Mouse (Mus musculus): ENCODE results near the gene Parp2. TPM values are rescaled to one million over a fixed set of nuclear protein-coding genes. Genes with fewer than 3 reads are reported as not detected.

Parp2 gene
- polyA plus RNA-seq, 1 experiment from 2014 or later = 65.6 TPM

Other genes starting within 250 kb of the Parp2 start
- not detected in 2 replicates for gene Olfr744, start 193.0 kb upstream of the Parp2 start, polyA plus RNA-seq (2015; fragmentation: Nextera tagmentation; extraction: Ambion mirVana)
- gene Olfr745, start 168.5 kb upstream of the Parp2 start, polyA plus RNA-seq (2015; fragmentation: Nextera tagmentation; extraction: Ambion mirVana) = not detected in 2 replicates
- not detected in 2 replicates for gene Olfr746, start 160.8 kb upstream of the Parp2 start, polyA plus RNA-seq (2015; fragmentation: Nextera tagmentation; extraction: Ambion mirVana)
- gene Olfr747, start 114.6 kb upstream of the Parp2 start, polyA plus RNA-seq (2015; fragmentation: Nextera tagmentation; extraction: Ambion mirVana) = not detected in 2 replicates
- not detected in 2 replicates for gene Olfr748, start 100.5 kb upstream of the Parp2 start, polyA plus RNA-seq (2015; fragmentation: Nextera tagmentation; extraction: Ambion mirVana)
- gene Olfr749, start 62.7 kb upstream of the Parp2 start, polyA plus RNA-seq (2015; fragmentation: Nextera tagmentation; extraction: Ambion mirVana) = not detected in 2 replicates
- 74.4 and 78.5 TPM in 2 replicates for gene Ttc5, start 22.3 kb upstream of the Parp2 start, polyA plus RNA-seq (2015; fragmentation: Nextera tagmentation; extraction: Ambion mirVana)
- not detected in 2 replicates for gene Ccnb1ip1, start 109 bp upstream of the Parp2 start, polyA plus RNA-seq (2015; fragmentation: Nextera tagmentation; extraction: Ambion mirVana)
- gene Tep1, start 62.7 kb downstream of the Parp2 start, polyA plus RNA-seq (2015; fragmentation: Nextera tagmentation; extraction: Ambion mirVana) = 6.2 and 8.5 TPM in 2 replicates
- 0.19 TPM in 2 replicates for gene Klhl33, start 89.7 kb downstream of the Parp2 start, polyA plus RNA-seq (2015; fragmentation: Nextera tagmentation; extraction: Ambion mirVana)
- 166 and 173 TPM in 2 replicates for gene Osgep, start 117.1 kb downstream of the Parp2 start, polyA plus RNA-seq (2015; fragmentation: Nextera tagmentation; extraction: Ambion mirVana)
- gene Apex1, start 117.1 kb downstream of the Parp2 start, polyA plus RNA-seq (2015; fragmentation: Nextera tagmentation; extraction: Ambion mirVana) = 301 and 306 TPM in 2 replicates
- gene Pip4p1, start 123.0 kb downstream of the Parp2 start, polyA plus RNA-seq (2015; fragmentation: Nextera tagmentation; extraction: Ambion mirVana) = 49.5 and 53.9 TPM in 2 replicates
- gene Pnp, start 123.2 kb downstream of the Parp2 start, polyA plus RNA-seq (2015; fragmentation: Nextera tagmentation; extraction: Ambion mirVana) = 74.3 and 78.6 TPM in 2 replicates
- not detected in 2 replicates for gene Gm49342, start 136.7 kb downstream of the Parp2 start, polyA plus RNA-seq (2015; fragmentation: Nextera tagmentation; extraction: Ambion mirVana)
- gene Pnp2, start 148.2 kb downstream of the Parp2 start, polyA plus RNA-seq (2015; fragmentation: Nextera tagmentation; extraction: Ambion mirVana) = 0.62 and 1.0 TPM in 2 replicates
- gene Rnase10, start 199.9 kb downstream of the Parp2 start, polyA plus RNA-seq (2015; fragmentation: Nextera tagmentation; extraction: Ambion mirVana) = not detected in 2 replicates
- 0.17 TPM in 1 of 2 replicates, not detected in the other for gene Rnase9, start 234.0 kb downstream of the Parp2 start, polyA plus RNA-seq (2015; fragmentation: Nextera tagmentation; extraction: Ambion mirVana)
- gene Rnase11, start 242.3 kb downstream of the Parp2 start, polyA plus RNA-seq (2015; fragmentation: Nextera tagmentation; extraction: Ambion mirVana) = 0.38 TPM in 1 of 2 replicates, not detected in the other
- 10.2 and 11.1 TPM in 2 replicates for gene Rnase12, start 249.8 kb downstream of the Parp2 start, polyA plus RNA-seq (2015; fragmentation: Nextera tagmentation; extraction: Ambion mirVana)